Mouse (Mus musculus): Measurements from ENCODE around the gene Mapkbp1. TPM values are rescaled to one million over a fixed set of nuclear protein-coding genes. Genes with fewer than 3 reads are reported as not detected.

The Mapkbp1 gene
- 3.2 and 4.0 TPM in 2 replicates for polyA plus RNA-seq (2015; fragmentation: Nextera tagmentation; extraction: Ambion mirVana)

DNA sequence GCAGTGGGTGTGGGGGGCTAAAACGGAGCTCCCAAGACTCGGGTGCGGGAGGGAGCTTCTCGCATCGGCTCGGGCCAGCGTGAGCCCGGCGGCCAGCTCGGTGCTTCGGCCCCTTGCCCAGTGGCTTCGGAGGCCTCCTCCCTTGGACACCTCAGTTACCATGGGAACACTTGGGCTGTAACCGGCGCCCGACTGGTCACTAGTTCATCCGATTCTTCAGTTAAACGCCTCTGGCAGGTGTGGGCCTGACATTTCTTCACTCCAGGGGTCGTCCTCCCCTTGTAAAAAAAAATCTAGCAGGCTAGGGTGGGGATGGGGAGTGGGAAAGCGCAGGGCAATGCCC lies at the start of gene Mapkbp1:
TSS of gene Mapkbp1 (plus strand) at position 163 of the 343 bp plus-strand sequence.
- Histone ChIP-seq H3K36me3 (ENCODE audit: insufficient read depth, low read length) (no peaks in the 10 kb centered on the region), H3K4me2 (replicated peaks; ENCODE audit: low read depth, low read length) (peak within 1 kb of the TSS; percentile 77), H3K4me3 (ENCODE audit: low read length) (peak within 1 kb of the TSS; percentile 68), H3K9ac (replicated peaks; ENCODE audit: low read length) (peak within 1 kb of the TSS; percentile 80), H3K9me3 (ENCODE audit: low read length) (no peaks in the 10 kb centered on the region), H3K27ac (ENCODE audit: low read length) (peak within 1 kb of the TSS; percentile 52), H3K4me1 (ENCODE audit: insufficient read depth, low read length) (peaks cover 12% of the 10 kb centered on the region), H3K27me3 (ENCODE audit: insufficient read depth, low read length) (no peaks in the 10 kb centered on the region)
- peak; percentile 89 for ATAC-seq (ENCODE audit: low FRiP score, low TSS enrichment)
- 1% methylated on average over 19 of the region's 19 CpGs for whole genome bisulfite sequencing

DNA sequence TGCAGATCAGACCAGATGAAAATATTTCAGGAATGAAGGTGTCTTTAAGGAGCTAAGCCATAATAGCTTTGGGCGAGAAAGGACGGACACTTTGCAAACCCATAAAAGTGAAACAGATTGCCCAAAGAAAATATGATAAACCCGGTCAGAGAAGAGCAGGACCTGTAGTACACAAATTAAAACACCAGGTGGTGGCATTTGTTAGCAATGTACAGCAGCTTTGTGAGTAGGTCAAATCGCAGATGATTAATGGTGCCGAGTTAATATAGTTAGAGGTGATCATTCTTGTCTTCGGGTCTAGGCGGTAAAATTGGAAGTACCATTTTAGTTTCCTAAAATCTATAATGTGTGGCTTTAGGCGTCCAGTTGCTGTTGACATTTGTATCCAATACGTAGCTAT lies 1.9 kb upstream of the Mapkbp1 start:
- H3K4me3 ChIP-seq (ENCODE audit: low read length) = no peak overlapping the region
- H3K4me1 ChIP-seq (ENCODE audit: insufficient read depth, low read length) = peaks cover 12% of the 10 kb centered on the region
- ATAC-seq (ENCODE audit: low FRiP score, low TSS enrichment) = no peak
- WGBS = 37% methylated on average over 9 of the region's 9 CpGs
- H3K9me3 ChIP-seq (ENCODE audit: low read length) = no peaks in the 10 kb centered on the region
- H3K27me3 ChIP-seq (ENCODE audit: insufficient read depth, low read length) = no peaks in the 10 kb centered on the region
- H3K27ac ChIP-seq (ENCODE audit: low read length) = no peak overlapping the region
- H3K4me2 ChIP-seq (replicated peaks; ENCODE audit: low read depth, low read length) = no peak overlapping the region
- 0 out of 2 replicates have a peak, but pooled peaks cover 3% of the 10 kb centered on the region for H3K36me3 ChIP-seq (ENCODE audit: insufficient read depth, low read length)
- H3K9ac ChIP-seq (replicated peaks; ENCODE audit: low read length) = no peak overlapping the region

DNA sequence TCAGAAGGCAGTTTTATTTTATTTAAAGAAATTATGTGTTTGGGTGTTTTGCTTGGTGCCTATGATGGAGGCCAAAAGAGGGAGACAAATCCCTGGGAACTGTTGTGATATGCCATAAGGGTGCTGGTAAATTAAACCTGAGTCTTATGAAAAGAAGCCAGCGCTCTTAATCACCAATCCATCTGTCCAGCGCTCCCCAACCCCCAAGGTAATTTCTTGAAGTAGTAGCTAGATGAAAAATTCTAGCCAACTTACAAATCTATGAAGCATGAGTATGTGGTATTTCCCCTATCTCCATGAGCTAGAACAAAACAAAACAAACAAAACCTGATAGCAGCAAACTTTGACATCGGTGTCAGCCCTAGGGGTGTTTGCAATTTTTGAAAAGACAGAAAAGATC lies 1.2 kb upstream of the Mapkbp1 start:
- no peak overlapping the region for H3K27ac ChIP-seq (ENCODE audit: low read length)
- WGBS = 74% methylated on average over 3 of the region's 3 CpGs
- H3K9me3 ChIP-seq (ENCODE audit: low read length) = no peaks in the 10 kb centered on the region
- H3K4me1 ChIP-seq (ENCODE audit: insufficient read depth, low read length) = peaks cover 12% of the 10 kb centered on the region
- H3K4me3 ChIP-seq (ENCODE audit: low read length) = no peak overlapping the region
- H3K27me3 ChIP-seq (ENCODE audit: insufficient read depth, low read length) = no peaks in the 10 kb centered on the region
- peak overlapping the region; percentile 77 for H3K4me2 ChIP-seq (replicated peaks; ENCODE audit: low read depth, low read length)
- H3K36me3 ChIP-seq (ENCODE audit: insufficient read depth, low read length) = no peaks in the 10 kb centered on the region
- no peak for ATAC-seq (ENCODE audit: low FRiP score, low TSS enrichment)
- H3K9ac ChIP-seq (replicated peaks; ENCODE audit: low read length) = no peak overlapping the region

DNA sequence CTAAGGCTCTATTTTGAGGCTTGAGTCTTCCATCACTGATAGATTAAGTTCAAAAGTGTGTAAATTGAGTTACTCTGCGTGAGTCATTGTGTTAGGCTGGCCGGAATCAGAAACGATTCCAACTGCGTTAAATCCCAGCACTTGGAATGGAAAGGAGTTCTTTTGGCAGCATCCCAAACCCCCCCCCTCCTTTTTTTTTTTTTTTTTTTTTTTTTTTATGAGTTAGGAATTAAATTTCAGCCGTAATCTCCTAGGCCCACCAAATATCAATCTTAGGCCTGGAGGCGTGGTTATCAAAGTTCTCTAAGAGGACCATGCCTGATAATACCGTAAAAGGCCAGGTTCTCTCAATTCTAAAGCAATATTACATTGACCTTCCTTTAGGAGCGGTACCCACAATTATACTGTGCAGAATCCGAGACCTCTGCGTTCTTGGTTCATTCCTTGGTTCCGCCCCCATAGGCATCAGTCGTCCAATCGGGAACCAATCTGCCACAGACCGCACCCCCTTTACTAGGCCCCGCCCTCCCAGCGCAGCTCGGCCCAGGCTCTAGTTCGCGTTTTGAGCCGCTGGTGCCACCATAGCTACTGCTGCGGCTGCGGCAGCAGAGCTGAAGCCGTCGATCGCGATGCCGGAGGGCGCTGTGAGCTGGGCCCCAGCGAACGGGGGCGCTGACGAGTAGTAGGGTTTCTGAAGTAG lies 512 bp upstream of the Mapkbp1 start:
- Histone ChIP-seq H3K9ac (replicated peaks; ENCODE audit: low read length) (peak overlapping the region; percentile 80), H3K4me2 (replicated peaks; ENCODE audit: low read depth, low read length) (peak overlapping the region; percentile 77), H3K27ac (ENCODE audit: low read length) (peak overlapping the region; percentile 52), H3K4me3 (ENCODE audit: low read length) (peak overlapping the region; percentile 68), H3K9me3 (ENCODE audit: low read length) (no peaks in the 10 kb centered on the region), H3K4me1 (ENCODE audit: insufficient read depth, low read length) (peaks cover 12% of the 10 kb centered on the region), H3K27me3 (ENCODE audit: insufficient read depth, low read length) (no peaks in the 10 kb centered on the region), H3K36me3 (ENCODE audit: insufficient read depth, low read length) (no peaks in the 10 kb centered on the region)
- WGBS = 2% methylated on average over 32 of the region's 32 CpGs
- ATAC-seq (ENCODE audit: low FRiP score, low TSS enrichment) = peak; percentile 99

DNA sequence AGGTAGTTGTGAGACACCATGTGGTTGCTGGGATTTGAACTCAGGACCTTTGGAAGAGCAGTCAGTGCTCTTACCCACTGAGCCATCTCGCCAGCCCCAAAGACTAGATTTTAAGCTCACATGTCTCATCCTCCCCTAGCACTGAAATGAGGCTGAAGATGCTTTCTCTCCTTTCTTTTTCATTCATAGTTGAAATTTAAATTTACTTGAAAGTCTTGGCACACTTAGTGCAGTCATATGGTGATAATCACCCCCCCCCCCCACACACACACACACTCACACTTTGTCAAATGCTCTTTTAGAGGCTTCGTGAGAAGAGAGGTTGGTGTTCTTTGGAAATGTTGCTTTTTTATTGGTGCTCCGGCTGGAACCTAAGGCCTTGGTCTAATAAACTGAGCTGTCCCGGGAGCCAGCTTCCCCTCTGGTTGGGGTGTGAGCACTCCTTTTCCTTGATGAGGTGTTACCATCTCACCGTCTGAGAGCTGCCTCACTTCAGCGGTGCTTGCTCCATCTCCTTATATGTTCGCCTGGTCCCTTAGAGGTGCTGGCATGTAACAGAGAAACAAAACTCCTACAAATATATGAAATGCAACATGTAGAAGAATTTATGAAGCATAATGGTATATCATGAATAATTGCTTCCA lies 8.0 kb downstream of the Mapkbp1 start:
- Histone ChIP-seq H3K4me1 (ENCODE audit: insufficient read depth, low read length) (no peaks in the 10 kb centered on the region), H3K27me3 (ENCODE audit: insufficient read depth, low read length) (no peaks in the 10 kb centered on the region), H3K9me3 (ENCODE audit: low read length) (no peaks in the 10 kb centered on the region), H3K4me3 (ENCODE audit: low read length) (no peak overlapping the region), H3K4me2 (replicated peaks; ENCODE audit: low read depth, low read length) (no peak overlapping the region), H3K9ac (replicated peaks; ENCODE audit: low read length) (no peak overlapping the region), H3K36me3 (ENCODE audit: insufficient read depth, low read length) (peaks cover 11% of the 10 kb centered on the region), H3K27ac (ENCODE audit: low read length) (no peak overlapping the region)
- WGBS = 66% methylated on average over 7 of the region's 7 CpGs
- ATAC-seq (ENCODE audit: low FRiP score, low TSS enrichment) = no peak

DNA sequence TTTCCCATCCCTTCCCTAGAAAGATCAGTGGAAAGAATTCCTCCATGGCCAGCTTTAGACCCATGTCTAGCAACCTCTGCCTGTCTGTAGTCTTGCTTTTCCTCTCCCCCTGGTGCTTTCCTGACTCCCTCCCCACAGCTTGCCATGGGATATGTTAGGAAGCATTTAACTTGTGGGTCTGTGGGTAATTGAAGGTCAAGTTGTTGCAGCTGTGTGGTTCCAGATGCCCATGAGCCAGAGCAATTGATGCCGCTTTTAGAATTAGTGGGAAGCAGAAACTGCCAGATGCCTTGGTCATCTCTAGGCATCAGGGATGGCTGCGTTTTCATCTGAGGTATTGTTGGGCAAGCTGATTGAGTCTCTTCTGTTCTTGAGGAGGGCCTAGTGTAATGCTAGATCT lies 9.1 kb downstream of the Mapkbp1 start:
- ATAC-seq (ENCODE audit: low FRiP score, low TSS enrichment) = no peak
- H3K27me3 ChIP-seq (ENCODE audit: insufficient read depth, low read length) = no peaks in the 10 kb centered on the region
- WGBS = 65% methylated on average over 2 of the region's 2 CpGs
- no peaks in the 10 kb centered on the region for H3K9me3 ChIP-seq (ENCODE audit: low read length)
- H3K4me1 ChIP-seq (ENCODE audit: insufficient read depth, low read length) = no peaks in the 10 kb centered on the region
- no peak overlapping the region for H3K27ac ChIP-seq (ENCODE audit: low read length)
- peaks cover 11% of the 10 kb centered on the region for H3K36me3 ChIP-seq (ENCODE audit: insufficient read depth, low read length)
- H3K4me2 ChIP-seq (replicated peaks; ENCODE audit: low read depth, low read length) = no peak overlapping the region
- H3K4me3 ChIP-seq (ENCODE audit: low read length) = no peak overlapping the region
- H3K9ac ChIP-seq (replicated peaks; ENCODE audit: low read length) = no peak overlapping the region

DNA sequence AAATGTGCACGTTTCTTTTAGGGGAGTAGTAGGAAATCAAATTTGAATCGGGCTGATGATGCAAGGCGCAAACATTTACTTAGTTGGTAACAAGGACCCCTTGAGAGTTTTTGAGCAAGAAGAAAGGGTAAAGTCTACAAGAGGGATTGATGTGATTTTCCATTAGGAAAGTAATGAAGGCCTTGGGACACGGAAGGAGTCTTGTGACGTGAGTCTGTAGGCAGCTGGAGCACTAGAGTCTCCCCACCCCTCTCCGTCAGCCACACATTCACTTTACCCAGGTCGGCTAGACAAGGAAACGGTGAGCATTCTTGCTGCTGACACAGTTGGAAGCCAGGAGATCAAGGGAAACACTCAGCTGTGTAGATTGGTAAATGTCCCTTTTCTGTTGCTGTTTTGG lies 13.4 kb downstream of the Mapkbp1 start:
- no peaks in the 10 kb centered on the region for H3K9me3 ChIP-seq (ENCODE audit: low read length)
- H3K36me3 ChIP-seq (ENCODE audit: insufficient read depth, low read length) = peaks cover 11% of the 10 kb centered on the region
- H3K9ac ChIP-seq (replicated peaks; ENCODE audit: low read length) = no peak overlapping the region
- H3K27ac ChIP-seq (ENCODE audit: low read length) = no peak overlapping the region
- H3K4me3 ChIP-seq (ENCODE audit: low read length) = no peak overlapping the region
- no peak for ATAC-seq (ENCODE audit: low FRiP score, low TSS enrichment)
- H3K27me3 ChIP-seq (ENCODE audit: insufficient read depth, low read length) = no peaks in the 10 kb centered on the region
- no peak overlapping the region for H3K4me2 ChIP-seq (replicated peaks; ENCODE audit: low read depth, low read length)
- no peaks in the 10 kb centered on the region for H3K4me1 ChIP-seq (ENCODE audit: insufficient read depth, low read length)
- 75% methylated on average over 8 of the region's 8 CpGs for WGBS

DNA sequence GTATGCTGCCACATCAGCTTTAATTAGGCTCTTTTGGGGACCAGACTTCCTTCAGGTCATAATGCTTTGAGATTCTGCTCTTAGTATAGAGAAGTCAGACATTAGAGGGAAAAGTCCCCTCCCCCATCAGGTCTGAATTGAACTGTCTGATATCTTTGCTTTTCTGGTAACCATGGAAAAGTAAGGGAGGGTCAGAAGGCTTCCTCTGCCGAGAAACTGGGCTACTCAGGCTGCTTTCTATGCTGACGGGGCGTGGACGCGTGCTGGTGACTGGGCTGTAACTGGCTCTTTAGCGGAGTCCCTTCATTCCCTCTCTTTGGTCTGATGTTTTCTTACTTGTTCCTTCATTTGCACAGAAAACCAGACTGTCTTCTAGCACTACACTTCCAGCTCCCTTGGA lies 13.9 kb downstream of the Mapkbp1 start:
- 65% methylated on average over 6 of the region's 6 CpGs for whole genome bisulfite sequencing
- no peak for ATAC-seq (ENCODE audit: low FRiP score, low TSS enrichment)
- H3K4me1 ChIP-seq (ENCODE audit: insufficient read depth, low read length) = no peaks in the 10 kb centered on the region
- H3K9ac ChIP-seq (replicated peaks; ENCODE audit: low read length) = no peak overlapping the region
- H3K4me3 ChIP-seq (ENCODE audit: low read length) = no peak overlapping the region
- no peaks in the 10 kb centered on the region for H3K9me3 ChIP-seq (ENCODE audit: low read length)
- peaks cover 8% of the 10 kb centered on the region for H3K36me3 ChIP-seq (ENCODE audit: insufficient read depth, low read length)
- no peak overlapping the region for H3K27ac ChIP-seq (ENCODE audit: low read length)
- H3K27me3 ChIP-seq (ENCODE audit: insufficient read depth, low read length) = no peaks in the 10 kb centered on the region
- no peak overlapping the region for H3K4me2 ChIP-seq (replicated peaks; ENCODE audit: low read depth, low read length)

DNA sequence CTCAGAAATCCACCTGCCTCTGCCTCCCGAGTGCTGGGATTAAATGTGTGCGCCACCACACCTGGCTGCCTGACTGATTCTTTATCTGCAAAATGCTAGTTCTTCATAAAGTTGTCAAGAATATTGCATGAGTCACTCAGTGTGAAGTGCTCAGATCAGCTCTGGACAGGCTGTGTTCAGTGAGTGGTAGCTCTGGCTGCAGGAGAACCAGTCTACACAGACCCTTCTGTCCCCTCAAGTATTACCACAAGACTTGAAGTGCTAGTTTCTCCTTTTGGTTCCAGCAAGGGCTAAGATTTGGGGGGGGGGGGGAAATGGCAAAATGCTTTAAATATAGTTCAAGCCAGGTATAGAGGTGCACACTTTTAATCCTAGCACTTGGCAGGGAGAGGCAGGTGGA lies 14.9 kb downstream of the Mapkbp1 start:
- no peak for ATAC-seq (ENCODE audit: low FRiP score, low TSS enrichment)

DNA sequence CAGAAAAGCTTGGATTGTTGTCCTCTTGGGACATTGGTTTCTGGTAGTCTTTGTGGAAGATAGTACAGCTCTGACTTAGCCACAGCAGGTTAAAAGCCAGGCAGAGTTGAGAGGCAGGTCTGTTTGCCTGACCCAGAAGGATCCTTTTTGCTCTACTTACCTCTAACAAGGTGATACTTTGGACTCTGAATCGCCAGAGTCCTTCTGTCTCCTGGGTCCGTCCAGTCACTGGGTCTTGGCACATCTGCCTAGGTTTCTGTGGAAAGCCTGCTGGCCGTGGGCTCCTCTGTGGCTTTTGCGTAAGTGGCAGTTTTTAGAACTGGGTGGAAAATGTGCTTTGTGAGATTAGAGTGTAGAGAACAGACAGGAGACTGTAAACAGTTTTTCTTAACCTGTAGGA lies 16.5 kb downstream of the Mapkbp1 start:
- ATAC-seq (ENCODE audit: low FRiP score, low TSS enrichment) = no peak
- 93% methylated on average over 4 of the region's 4 CpGs for WGBS
- H3K27ac ChIP-seq (ENCODE audit: low read length) = no peak overlapping the region

More for the DNA sequence above, 14.9 kb downstream of the Mapkbp1 start:
- H3K9ac ChIP-seq (replicated peaks; ENCODE audit: low read length) = no peak overlapping the region
- H3K27me3 ChIP-seq (ENCODE audit: insufficient read depth, low read length) = no peaks in the 10 kb centered on the region
- no peaks in the 10 kb centered on the region for H3K9me3 ChIP-seq (ENCODE audit: low read length)
- H3K36me3 ChIP-seq (ENCODE audit: insufficient read depth, low read length) = no peaks in the 10 kb centered on the region; the same call in 1 of the 2 replicates
- no peak overlapping the region for H3K4me3 ChIP-seq (ENCODE audit: low read length)
- no peaks in the 10 kb centered on the region for H3K4me1 ChIP-seq (ENCODE audit: insufficient read depth, low read length)
- no peak overlapping the region for H3K4me2 ChIP-seq (replicated peaks; ENCODE audit: low read depth, low read length)
- H3K27ac ChIP-seq (ENCODE audit: low read length) = no peak overlapping the region
- WGBS = 96% methylated on average over 2 of the region's 2 CpGs

More for the DNA sequence above, 16.5 kb downstream of the Mapkbp1 start:
- H3K9ac ChIP-seq (replicated peaks; ENCODE audit: low read length) = no peak overlapping the region
- no peaks in the 10 kb centered on the region for H3K9me3 ChIP-seq (ENCODE audit: low read length)
- H3K4me1 ChIP-seq (ENCODE audit: insufficient read depth, low read length) = 0 out of 2 replicates have a peak, but pooled peaks cover 2% of the 10 kb centered on the region
- no peaks in the 10 kb centered on the region for H3K27me3 ChIP-seq (ENCODE audit: insufficient read depth, low read length)
- H3K4me2 ChIP-seq (replicated peaks; ENCODE audit: low read depth, low read length) = no peak overlapping the region
- H3K36me3 ChIP-seq (ENCODE audit: insufficient read depth, low read length) = no peaks in the 10 kb centered on the region
- no peak overlapping the region for H3K4me3 ChIP-seq (ENCODE audit: low read length)
